Mouse (Mus musculus): Measurements from ENCODE around the gene Ccdc121. TPM values are rescaled to one million over a fixed set of nuclear protein-coding genes. Genes with fewer than 3 reads are reported as not detected.

The Ccdc121 gene
- polyA plus RNA-seq, 1 experiment from 2014 or later: not detected

GRCm38 (mm10) chr1:181462051-181462905 is 49.0 kb downstream of the Ccdc121 start:
- Histone ChIP-seq H3K4me3 (replicated peaks) (no peak overlapping the region), H3K36me3 (no peaks in the 10 kb centered on the region), H3K9me3 (no peaks in the 10 kb centered on the region), H3K9ac (replicated peaks) (no peak overlapping the region), H3K27me3 (no peaks in the 10 kb centered on the region), H3K4me2 (no peak overlapping the region), H3K4me1 (replicated peaks) (peaks cover 29% of the 10 kb centered on the region), H3K27ac (no peak overlapping the region; the same call in 1 of the 2 replicates)
- 55% methylated on average over 8 of the region's 8 CpGs for WGBS
- ATAC-seq (ENCODE audit: insufficient number of reproducible peaks, insufficient read depth, low FRiP score, low TSS enrichment, low read depth): no peak

GRCm38 (mm10) chr1:181461484-181461883 is 49.8 kb downstream of the Ccdc121 start:
- no peaks in the 10 kb centered on the region for H3K9me3 ChIP-seq
- H3K36me3 ChIP-seq: no peaks in the 10 kb centered on the region
- H3K4me2 ChIP-seq: no peak overlapping the region
- no peak for ATAC-seq (ENCODE audit: insufficient number of reproducible peaks, insufficient read depth, low FRiP score, low TSS enrichment, low read depth)
- H3K4me3 ChIP-seq (replicated peaks): no peak overlapping the region
- H3K27ac ChIP-seq: no peak overlapping the region; the same call in 1 of the 2 replicates
- peaks cover 24% of the 10 kb centered on the region for H3K4me1 ChIP-seq (replicated peaks)
- no peak overlapping the region for H3K9ac ChIP-seq (replicated peaks)
- WGBS: 51% methylated on average over 8 of the region's 8 CpGs
- no peaks in the 10 kb centered on the region for H3K27me3 ChIP-seq

GRCm38 (mm10) chr1:181460283-181460682 is 51.0 kb downstream of the Ccdc121 start:
- no peaks in the 10 kb centered on the region for H3K27me3 ChIP-seq
- no peak overlapping the region for H3K4me2 ChIP-seq
- ATAC-seq (ENCODE audit: insufficient number of reproducible peaks, insufficient read depth, low FRiP score, low TSS enrichment, low read depth): no peak
- peaks cover 24% of the 10 kb centered on the region for H3K4me1 ChIP-seq (replicated peaks)
- H3K27ac ChIP-seq: no peak overlapping the region
- H3K9me3 ChIP-seq: no peaks in the 10 kb centered on the region
- 89% methylated on average over 2 of the region's 2 CpGs for WGBS
- no peak overlapping the region for H3K9ac ChIP-seq (replicated peaks)
- H3K4me3 ChIP-seq (replicated peaks): no peak overlapping the region
- H3K36me3 ChIP-seq: no peaks in the 10 kb centered on the region

Other genes starting within 250 kb of the Ccdc121 start
- gene Cnih3, start 158.8 kb downstream of the Ccdc121 start, polyA plus RNA-seq (2016; fragmentation: Nextera tagmentation; extraction: Ambion mirVana): 0.77 and 1.1 TPM in 2 replicates
- gene Dnah14, start 65.1 kb upstream of the Ccdc121 start, polyA plus RNA-seq (2016; fragmentation: Nextera tagmentation; extraction: Ambion mirVana): 1.2 and 1.7 TPM in 2 replicates

All from limb, embryonic 12.5 days (tissue).